Mouse (Mus musculus): ENCODE data around the gene Il11ra1.
A peak's percentile ranks its signal among the peaks of the same experiment; 100 is the strongest.

Il11ra1 gene

GRCm38 (mm10) chr4:41711705-41712375 lies 12.1 kb downstream of the Il11ra1 start:
- no peak for DNase-seq

DNA sequence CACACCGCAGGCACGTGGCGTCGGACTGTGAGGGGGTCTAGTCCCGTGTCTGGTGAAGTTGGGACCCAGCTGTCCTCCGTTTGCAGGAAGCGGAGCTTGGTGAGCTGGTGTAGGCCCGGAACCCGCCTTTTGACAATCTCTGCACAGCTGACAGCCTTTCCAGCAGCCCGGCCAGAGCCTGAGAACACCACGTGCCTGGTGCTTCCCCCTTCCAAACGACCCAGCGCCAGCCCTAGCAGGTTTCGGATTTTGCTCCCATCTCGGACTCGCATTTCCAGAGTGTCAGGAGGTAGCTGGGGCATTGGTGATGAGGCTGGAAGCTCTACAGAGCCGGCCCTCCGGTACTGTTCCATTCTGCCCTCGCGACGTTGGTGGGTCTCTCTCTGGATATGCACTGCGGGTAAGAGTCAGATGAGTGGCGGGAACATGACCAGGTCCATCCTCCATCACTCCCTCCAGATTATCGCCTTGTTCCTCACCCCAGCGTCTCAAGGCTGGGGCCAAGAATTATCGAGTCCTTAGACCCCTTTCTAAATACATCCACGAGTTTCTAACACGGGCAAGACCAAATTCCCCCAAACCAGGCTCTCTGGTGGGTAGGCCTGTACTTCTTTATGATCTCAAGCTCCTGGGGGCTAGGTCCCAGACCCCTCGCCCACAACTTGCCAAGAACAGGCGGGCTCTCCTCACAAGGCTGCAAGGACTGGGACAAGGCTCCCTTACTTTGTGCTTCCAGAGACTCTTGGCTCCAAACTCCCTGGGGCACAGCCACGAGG lies 12.8 kb downstream of the Il11ra1 start:
- DNase-seq: no peak

DNA sequence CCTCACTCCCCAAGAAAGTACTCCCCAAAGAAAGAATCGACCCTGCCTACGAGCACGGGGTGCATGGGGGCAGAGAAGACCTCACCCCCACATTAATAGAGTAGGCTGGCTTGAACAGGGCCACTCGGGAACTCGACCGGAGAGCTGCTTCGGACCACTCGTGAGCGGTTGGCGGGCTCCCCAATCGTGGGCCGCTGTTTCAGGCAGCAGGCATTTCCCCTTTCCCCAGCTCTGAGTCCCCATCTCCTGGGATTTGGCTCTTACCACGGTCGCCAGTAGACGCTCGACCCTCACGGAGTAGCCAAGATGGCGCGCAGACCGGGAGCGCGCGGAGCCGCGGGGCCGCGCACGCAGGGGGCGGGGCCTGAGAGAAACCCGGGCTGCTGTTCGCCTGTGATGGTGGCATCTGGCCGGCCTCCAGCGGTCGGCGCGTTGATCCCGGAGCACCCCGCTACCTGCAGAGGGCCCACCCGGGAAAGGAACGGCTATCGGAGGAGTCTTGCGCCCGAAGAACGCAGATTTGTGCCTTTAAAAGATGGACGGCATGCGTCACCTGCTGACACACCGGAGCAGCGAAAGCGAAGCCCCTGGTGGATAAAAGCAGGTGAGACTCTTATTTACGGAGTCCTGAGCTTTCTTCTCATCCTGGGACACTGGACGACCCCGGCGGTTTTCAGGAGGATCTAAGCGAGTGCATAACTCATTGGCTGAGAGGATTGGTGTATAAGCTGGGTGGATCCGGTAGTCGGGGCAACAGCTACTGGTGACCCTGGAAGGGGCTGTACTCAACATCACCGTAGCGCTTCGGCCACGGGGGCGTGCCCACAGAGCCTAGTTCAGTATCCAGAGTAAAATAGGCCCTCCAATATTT lies 13.6 kb downstream of the Il11ra1 start, which contains the start of gene Rpp25l:
Gene Rpp25l, minus strand, starts transcription at position 338 of the 871 bp plus-strand sequence.
- peak; percentile 82 to 88 for DNase-seq

DNA sequence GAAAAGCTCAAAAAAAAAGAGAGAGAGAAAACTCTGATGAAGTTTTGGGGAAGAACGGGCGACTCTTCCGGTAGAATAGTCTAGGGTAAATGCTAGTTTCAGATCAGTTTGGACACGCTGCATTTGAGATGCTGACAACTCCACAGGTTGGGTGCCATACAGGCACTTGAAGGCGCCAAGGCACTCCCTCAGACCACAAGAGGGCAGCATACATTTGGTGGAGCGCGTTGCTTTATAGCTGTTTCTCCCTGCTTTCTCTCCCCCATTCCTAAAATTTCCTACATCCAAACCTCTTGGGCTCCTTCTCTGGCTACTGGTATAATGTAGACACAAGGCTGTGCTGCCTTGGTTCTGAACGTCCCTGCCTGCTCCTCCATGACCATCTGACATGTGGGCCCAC lies 14.5 kb downstream of the Il11ra1 start:
- peak; percentile 38 to 41 for DNase-seq

DNA sequence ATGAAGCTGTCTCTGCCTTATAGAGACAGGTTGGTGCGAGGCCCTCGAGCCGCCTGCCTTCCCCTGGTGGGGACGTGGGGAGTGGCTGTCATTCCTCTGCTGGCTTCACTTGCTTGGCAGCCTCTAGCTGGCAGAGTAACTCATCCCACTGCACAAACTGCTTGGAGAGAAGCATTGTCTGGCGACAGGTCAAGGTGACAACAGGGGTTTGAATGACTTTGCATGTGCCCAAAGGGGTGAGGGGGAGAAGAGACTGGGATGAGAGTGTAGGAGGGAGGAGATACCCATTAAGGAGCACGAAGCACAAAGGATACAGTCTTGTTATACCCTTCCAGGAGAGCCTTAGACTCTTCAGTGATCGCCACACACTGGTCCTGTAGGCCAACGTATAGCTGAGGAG lies 15.3 kb downstream of the Il11ra1 start:
- DNase-seq: no peak

- DNase-seq: peak in 1 of 2 experiments; percentile 42
These were observed 15.8 kb downstream of the Il11ra1 start for GRCm38 (mm10) chr4:41715596-41715995.

DNA sequence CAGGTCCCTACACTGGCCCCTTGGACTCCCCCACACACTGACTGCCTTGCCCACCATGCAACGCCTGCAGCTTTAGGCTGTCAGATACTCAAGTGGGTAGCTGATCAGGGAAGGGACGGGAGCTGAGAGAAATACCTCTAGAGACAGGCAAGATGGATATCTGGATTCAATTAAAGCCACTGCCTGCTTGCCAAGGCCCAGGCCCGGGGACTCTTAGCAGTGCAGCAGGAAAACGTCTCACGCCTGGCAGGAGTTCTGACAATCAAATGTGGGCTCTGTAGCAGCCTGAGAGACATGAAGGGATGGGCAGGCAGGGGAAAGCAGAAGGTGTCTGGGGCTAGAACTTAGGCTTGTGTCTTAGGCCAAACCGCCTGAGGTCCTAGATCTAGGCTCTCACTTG lies 17.0 kb downstream of the Il11ra1 start:
- no peak for DNase-seq

DNA sequence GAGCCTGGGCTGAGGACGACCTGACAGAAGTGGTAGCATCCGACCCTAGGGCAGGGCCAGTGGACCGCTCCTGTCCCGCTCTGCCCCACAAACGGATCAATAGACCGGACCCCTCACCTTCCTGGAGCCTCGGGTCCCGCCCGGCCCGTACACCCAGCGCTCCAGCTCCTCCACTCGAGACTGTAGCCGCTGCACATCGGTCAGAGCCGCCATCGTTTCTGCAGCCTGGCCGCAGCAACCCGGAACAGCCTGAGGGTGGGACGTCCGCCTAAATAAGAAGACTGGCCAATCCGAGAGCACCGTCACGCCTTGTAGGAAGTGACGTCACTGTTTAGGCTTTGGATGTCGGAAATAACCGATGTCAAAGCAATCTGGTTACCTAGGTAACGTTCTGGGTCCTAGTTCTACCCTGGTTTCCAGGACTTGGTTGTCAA lies 23.1 kb downstream of the Il11ra1 start, which contains the start of gene Dctn3:
Gene Dctn3, minus strand, starts transcription at position 253 of the 434 bp plus-strand sequence.
- DNase-seq: peak; percentile 76 to 84

- no peak for DNase-seq
These were observed 27.2 kb downstream of the Il11ra1 start for GRCm38 (mm10) chr4:41726826-41727621.

DNA sequence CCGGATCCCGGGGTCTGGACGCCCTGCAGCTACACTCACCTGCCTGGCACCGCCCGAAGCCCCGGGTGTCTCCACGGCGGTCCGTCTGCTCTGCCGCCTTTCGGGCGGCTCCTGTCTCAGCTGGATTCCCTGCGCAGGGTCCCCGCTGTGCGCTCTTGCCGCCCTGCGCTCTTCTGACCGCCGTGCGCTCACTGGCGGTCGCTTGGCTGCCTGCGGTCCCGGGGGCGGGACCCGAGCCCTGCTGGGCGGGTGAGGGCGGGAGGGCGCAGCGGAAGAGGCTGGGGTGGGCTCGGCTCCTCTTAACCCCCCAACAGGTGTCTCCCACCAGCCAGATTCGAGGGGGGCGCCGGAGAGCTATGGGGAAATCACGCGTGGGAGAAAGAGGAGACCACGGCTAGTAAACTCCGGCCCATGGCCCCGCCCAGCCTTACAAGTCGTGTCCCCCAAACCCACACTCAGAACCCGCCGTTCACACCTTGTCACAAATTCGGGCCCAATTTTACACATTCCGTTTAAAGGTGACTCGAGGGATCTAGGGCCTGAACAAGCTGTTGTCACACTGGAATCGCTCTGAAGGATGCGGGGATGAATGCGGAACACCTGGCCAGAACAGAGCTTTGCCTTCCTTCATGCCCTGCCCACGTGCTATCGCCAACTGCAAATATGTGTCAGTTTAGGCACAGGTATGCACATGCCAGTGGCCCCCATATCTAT lies 31.4 kb downstream of the Il11ra1 start, which contains the start of gene Arid3c:
Gene Arid3c, minus strand, starts transcription at position 91 of the 714 bp plus-strand sequence.
- DNase-seq: peak; percentile 61 to 74

DNA sequence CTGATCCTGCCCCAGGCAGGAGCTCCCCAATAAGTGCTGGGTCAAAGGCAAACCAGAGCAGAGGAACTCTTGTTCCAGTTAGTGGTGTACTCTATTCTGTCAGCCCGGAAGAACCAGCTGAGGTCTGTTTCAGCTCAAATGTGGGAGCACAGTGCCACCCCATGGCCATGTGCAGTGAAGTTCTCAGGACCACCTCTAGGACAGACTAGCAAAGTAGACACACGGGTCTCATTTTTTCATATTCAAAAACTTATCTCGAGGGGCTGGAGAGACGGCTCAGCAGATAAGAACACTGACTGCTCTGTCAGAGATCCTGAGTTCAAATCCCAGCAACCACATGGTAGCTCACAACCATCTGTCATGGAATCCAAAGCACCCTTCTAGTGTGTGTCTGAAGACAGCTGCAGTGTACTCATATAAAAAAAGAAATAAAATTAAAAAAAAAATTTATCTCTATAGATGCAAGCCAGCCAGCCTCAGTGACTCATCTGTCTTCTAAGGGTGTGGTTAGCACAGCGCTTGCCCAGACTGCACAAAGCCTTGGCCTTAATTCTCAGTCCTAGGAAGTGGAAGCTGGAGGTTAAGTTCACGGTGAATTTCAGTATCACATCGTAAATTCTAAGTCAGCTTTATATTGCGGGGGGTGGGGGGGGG lies 37.9 kb downstream of the Il11ra1 start:
- peak; percentile 76 to 80 for DNase-seq

- no peak for DNase-seq
These were observed 38.4 kb downstream of the Il11ra1 start for GRCm38 (mm10) chr4:41738256-41738603.

DNA sequence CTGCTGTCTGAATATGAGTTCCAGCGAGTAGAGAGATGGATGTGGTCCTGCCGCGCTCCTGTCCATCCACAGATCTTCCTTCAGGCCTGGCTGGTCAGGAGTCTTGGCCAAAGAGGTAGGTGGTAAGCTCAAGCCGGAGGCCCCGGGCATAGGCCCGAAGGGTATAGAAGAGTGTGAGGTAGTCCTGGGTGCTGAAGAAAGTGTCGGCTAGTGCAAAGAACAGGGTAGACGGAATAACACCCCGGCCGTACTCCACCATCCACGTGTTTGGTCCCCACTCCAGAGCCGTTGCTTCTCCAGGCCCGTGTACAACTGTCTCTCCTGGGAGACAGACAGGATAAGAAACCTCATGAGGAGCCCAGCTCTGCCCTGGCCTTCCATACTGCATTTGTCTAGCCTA lies 39.5 kb downstream of the Il11ra1 start:
- no peak for DNase-seq

GRCm38 (mm10) chr4:41740380-41741157 lies 40.8 kb downstream of the Il11ra1 start:
- peak; percentile 37 to 49 for DNase-seq

- DNase-seq: peak; percentile 93 to 94
These were observed 41.4 kb downstream of the Il11ra1 start for GRCm38 (mm10) chr4:41741158-41741560.

DNA sequence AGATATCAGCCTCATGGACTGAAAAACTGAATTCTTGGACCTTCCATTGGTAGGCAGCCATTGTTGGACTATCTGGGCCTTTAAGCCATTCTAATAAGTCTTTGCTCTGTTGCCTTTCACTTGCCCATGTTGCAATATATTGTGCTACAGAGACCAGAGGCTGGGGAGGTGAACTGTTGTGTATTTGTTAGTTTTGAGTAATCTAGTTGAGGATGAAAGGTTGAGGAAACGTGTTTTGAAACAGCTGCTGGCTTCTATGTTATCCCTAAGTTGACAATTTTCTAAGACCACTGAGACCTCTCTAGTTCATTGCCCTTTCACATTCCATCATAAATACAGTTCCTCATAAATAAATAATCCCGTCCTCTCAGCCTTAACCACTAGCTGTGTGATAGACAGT lies 44.3 kb downstream of the Il11ra1 start:
- no peak for DNase-seq

GRCm38 (mm10) chr4:41745021-41745420 lies 45.2 kb downstream of the Il11ra1 start:
- DNase-seq: no peak

DNA sequence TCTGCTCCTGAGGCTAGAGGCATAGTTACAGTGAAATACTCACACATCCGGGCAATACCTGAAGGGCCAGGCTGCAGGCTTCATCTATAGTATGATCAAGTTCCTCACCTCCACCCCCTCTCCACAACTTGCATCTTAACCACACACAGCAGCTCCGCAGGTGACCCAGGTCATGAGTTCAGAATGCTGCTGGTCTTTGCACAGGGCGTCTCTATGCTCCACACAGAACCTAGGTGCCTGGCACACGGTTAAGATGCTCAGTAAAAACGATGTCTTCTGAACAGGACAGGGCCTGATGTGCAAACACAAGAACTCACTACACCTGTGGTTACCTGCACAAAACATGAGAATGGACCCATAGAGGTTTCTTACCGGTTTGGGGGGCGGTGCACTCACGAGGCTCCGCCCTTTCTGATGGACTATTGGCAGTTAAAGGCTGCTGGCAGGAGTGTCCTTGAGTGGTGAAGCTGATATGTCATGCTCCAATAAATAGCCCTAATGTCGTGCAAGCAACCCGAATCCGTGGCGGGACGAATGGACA lies 55.1 kb downstream of the Il11ra1 start, which contains the start of gene Galt:
Gene Galt, plus strand, starts transcription at position 432 of the 541 bp plus-strand sequence.
- no peak for DNase-seq
